Mouse (Mus musculus) adrenal gland, postnatal 25 days (tissue): ENCODE data around the gene Samhd1. TPM values are rescaled to one million over a fixed set of nuclear protein-coding genes. Genes with fewer than 3 reads are reported as not detected.
"Not testable (repeated sequence)": the region's sequence is repeated elsewhere in the genome, so short reads cannot be mapped to it uniquely, and the experiment has no call there.

Source experiments
- DNase-seq: peaks from one replicate; pipeline ENCODE4 v3.0.0; 2021; ENCODE audit warnings: mixed read lengths
- long read RNA-seq: library from polyadenylated mRNA; stranded (forward); transcript quantifications from one replicate; pipeline ENCODE4 v2.0.0, GENCODE M21; 2021
- total RNA-seq: library from RNA; stranded (reverse); gene quantifications from 2 replicates; pipeline ENCODE4 v1.2.3, GENCODE M21; 2021

The Samhd1 gene
- 18.0 and 26.1 TPM in 2 replicates for total RNA-seq
- long read RNA-seq, transcript Samhd1-201 (16 exons, 3,926 nt): minor isoform, 8 of 23 reads
- long read RNA-seq, transcript Samhd1-206 (17 exons, 2,036 nt): major isoform, 9 of 23 reads
- long read RNA-seq, partial matches to known transcripts: 3 of 23 reads
- long read RNA-seq, other reads (novel, unspliced or antisense): 3 of 23 reads

DNA sequence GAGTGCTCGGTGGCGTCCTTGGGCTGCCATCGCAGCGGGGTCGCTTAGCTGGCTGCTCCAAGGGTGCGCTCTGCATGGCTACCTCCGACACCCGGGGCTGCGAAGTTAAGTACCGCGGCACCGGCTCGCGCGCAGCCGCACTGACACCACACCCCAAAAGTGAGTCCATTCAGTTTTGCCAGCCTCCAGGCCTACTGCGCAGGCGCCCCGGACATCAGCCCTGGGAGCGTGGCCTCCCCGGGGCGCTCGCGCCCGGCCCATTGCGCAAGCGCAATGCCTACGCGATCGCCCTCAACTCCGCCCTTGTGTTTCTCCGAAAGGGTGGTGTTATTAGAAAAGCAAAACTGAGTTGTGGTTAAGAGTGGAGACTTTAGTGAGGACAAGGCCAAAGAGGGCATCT lies at the start of gene Samhd1:
Gene Samhd1 (minus strand): TSS at position 252 of the 400 bp plus-strand sequence.
- peak; percentile 98 for DNase-seq

DNA sequence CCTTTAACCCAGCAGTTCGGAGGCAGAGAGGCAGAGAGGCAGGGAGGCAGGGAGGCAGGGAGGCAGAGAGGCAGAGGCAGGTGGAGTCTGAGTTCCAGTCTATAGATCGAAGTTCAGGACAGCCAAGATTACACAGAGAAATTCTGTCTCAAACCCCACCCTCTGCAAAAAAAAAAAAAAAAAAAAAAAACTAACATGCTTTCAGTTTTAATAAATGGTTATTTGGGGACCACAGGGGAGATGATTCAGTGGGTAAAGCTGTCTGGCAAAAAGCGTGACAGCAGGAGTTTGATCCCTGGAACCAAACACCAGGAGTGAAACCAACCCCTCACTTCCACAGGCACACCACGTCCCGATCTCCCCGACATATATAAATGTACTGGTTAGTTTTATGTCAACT lies 43.1 kb upstream of the Samhd1 start:
- DNase-seq: no peak

DNA sequence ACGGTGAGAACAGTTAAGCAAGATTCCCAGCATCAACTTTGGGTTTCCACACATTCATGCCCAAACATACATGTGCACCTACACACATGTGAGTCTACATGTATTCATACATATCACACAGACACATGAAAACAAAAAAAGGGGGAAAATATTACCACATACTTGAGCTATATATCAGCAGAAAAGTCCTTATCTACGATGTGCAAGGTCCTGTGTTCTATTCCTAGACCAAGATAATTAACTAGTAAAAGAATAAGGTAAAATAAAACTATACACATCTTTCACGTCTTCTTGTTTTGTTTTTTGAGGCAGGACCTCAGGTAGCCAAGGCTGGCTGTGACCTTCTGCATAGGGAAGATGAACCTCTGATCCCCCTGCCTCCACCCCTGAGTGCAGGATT lies 41.2 kb upstream of the Samhd1 start:
- DNase-seq: no peak

DNA sequence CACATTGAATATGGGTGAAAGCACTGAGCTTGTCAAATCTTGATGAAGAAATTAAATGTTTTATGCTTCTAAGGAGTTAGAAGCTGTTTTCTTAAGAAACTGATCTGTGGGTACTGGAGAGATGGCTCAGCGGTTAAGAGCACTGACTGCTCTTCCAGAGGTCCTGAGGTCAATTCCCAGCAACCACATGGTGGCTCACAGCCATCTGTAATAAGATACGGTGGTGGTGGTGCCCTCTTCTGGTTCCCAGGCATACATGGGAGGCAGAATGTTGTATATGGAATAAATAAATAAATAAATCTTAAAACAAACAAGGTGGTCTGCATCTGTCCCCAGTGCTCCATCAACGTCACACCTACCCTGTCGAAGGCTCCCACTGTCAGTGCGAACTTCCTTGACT lies 39.4 kb upstream of the Samhd1 start:
- no peak for DNase-seq

DNA sequence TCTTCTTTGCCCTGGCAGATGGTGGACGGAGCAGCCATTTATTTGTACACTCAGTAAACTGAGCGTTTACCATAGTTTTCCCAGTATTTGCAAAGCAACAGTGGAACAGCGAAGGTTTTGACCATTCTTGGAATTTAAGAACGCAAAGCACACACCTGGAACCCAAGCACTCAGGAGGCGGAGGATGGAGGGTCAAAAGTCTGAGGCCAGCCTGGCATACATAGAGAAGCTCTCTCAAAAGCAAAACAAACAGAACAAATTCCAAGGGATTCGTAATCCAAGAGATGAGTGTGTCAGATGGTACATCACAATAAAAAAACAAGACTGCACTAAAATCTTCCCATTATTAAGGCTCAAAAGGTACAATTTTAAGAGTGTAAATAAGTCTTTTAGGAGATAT lies 38.5 kb upstream of the Samhd1 start:
- no peak for DNase-seq

DNA sequence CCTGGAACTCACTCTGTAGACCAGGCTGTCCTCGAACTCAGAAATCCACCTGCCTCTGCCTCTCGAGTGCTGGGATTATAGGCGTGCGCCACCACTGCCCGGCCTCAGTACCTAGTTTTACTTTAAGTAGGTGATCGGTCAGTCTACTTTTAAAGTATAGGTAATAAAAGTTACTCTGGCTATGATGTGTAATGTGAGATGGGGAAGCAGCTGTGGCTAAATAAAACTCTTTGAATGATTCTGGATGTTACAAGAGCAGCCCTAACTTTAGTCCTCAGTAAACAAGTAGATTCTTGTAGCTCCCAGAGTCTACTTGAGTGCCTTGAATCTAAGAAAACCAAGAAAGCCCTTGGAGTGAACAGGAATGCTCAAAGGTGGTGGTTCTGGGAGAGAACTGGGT lies 37.9 kb upstream of the Samhd1 start:
- no peak for DNase-seq

DNA sequence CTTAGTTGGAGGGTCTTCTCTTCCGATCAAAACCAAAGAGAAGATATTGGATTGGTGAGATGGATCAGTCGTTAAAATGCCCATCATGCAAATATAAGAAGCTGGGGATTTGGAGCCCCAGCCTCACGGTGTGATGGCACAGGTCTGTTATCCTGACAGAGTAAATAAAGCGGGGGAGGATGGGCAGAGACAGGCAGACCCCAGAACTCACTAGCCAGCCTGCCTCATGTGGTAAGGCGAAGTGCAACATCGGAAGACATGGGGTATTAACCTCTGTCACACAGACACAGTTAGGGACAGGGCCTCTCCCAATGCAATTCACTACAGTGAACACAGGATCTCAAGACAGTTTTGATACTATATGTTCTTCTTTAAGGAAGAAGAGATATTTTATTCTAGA lies 35.6 kb upstream of the Samhd1 start:
- no peak for DNase-seq

DNA sequence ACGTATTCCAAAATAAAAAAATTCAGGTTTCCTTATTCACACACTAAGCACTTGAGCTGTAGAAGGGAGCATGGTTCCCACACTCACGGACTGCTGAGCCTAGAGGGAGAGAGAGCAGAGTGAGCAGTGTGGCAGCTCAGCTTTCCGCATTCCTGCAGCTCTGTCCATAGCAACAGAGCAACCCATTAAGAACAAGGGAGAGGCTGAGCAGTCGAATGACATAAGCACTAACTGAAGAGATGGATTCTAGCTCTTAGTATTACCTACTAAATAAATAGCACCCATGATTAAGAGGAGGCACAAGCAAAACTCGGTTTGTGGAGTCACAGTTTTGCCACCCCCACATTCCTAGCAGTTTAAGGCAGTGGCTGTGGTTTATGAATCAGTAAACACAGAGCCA lies 35.1 kb upstream of the Samhd1 start:
- no peak for DNase-seq

DNA sequence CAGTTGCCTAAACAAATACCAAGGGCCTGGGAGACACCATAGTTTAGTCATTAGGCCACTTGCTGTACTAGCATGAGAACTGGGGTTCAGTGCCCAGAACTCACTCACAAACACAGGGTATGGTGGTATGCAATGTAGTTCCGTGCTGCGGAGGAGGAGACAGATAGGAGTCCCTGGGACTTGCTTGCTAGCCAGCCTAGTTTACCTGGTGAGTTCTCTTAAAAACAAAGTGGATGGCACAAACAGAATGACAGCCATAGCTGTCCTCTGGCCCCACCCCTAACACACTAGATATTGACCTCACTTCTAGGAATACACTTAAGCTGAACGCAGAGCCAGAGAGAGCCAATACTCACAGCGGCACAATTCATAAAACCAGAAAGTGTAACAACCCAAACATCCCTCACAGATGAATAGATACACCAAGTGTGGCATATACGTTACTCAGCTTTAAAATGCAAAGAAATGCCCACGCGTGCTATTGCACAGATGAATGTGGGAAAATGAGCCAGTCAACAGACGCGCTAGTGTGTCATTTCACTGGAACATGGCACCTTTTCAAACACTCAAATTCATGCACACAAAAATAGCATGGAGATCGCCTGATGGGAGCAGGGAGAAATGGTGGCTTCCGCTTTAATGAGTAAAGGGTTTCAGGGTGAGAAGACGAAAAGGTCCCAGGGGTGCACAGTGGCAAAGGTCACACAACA lies 31.5 kb upstream of the Samhd1 start:
- DNase-seq: no peak

DNA sequence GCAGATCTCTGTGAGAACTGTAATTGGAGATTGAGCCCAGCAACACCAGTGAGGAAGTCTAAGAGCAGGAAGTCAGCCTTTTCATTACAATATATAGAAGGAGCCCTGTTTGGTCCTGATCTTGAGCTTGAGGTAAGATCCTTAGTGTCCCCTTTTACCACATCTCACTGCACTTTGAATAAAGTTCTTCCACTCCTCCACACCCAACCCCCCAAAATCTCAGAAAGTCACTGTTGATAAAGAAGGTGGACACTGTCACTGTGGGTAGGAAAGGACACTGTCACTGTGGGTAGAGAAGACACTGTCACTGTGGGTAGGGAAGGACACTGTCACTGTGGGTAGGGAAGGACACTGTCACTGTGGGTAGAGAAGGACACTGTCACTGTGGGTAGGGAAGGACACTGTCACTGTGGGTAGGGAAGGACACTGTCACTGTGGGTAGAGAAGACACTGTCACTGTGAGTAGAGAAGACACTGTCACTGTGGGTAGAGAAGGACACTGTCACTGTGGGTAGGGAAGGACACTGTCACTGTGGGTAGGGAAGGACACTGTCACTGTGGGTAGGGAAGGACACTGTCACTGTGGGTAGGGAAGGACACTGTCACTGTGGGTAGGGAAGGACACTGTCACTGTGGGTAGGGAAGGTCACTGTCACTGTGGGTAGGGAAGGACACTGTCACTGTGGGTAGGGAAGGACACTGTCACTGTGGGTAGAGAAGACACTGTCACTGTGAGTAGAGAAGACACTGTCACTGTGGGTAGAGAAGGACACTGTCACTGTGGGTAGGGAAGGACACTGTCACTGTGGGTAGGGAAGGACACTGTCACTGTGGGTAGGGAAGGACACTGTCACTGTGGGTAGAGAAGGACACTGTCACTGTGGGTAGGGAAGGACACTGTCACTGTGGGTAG lies 30.5 kb upstream of the Samhd1 start:
- not testable (repeated sequence) for DNase-seq

DNA sequence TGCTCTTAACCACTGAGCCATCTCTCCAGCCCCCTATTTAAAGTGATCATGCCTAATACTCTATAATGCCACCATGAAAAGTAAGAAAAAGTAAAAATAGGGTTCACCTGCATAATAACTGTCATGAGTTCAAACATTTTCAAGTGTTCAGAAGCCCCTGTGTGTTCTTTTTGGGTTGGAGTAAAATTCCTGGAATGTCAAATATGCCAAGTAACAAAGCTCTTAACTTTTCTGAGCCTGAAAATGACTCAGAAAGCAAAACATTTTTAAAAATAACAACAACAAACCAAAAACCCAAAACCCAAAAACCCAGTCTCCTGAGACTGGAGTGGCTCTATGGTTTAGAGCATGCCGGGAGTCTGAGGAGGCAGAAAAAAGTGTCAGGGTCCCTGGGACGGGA lies 29.0 kb upstream of the Samhd1 start:
- no peak for DNase-seq

DNA sequence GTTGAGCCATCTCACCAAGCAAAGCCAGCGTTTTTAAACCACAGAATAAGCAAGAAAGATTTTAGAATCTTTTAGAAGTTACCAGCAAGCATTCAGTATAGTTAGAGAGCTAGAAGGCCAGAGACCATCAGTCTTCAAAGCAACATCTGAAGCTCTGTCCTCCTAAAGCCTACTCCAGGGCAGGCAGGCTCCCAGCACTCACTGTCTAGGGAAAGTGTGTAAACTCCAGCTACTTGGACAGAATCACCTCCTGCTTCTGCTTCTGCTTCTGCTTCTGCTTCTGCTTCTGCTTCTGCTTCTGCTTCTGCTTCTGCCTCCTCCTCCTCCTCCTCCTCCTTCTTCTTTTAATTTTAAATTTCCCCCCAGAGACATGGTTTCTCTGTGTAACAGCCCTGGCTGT lies 21.0 kb upstream of the Samhd1 start:
- no peak for DNase-seq

DNA sequence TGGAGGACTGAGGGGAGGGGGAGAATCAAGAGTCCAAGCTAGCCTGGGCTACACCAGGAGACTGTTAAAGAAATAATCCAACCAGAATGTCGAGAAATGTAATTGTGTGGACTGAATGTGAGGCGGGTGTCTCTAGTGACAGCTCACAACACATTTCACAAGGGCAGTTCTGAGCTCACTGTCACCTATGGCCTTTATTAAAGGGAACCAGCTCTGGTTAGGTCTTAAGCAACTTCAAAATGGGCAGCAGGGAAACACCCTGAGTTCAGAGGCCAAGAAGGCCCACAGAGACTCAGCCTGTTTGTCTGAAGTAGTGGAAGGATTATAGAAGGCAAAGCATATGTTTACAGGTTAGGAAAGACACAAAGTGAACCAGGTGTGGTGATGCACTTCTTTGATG lies 18.2 kb upstream of the Samhd1 start:
- DNase-seq: no peak

DNA sequence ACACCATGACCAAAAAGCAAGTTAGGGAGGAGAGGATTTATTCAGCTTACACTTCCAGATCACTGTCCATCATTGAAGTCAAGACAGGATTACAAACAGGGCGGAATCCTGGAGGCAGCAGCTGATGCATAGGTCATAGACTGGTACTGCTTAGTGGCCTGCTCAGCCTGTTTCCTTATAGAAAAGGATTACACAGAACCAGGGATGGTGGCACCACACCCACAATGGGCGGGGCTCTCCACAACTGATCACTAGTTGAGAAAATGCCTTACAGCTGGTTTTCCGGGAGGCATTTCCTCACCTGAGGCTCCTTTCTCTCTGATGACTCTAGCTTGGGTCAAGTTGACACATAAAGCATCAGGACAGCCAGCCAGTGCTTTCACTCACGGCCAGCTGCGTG lies 13.4 kb upstream of the Samhd1 start:
- DNase-seq: no peak

DNA sequence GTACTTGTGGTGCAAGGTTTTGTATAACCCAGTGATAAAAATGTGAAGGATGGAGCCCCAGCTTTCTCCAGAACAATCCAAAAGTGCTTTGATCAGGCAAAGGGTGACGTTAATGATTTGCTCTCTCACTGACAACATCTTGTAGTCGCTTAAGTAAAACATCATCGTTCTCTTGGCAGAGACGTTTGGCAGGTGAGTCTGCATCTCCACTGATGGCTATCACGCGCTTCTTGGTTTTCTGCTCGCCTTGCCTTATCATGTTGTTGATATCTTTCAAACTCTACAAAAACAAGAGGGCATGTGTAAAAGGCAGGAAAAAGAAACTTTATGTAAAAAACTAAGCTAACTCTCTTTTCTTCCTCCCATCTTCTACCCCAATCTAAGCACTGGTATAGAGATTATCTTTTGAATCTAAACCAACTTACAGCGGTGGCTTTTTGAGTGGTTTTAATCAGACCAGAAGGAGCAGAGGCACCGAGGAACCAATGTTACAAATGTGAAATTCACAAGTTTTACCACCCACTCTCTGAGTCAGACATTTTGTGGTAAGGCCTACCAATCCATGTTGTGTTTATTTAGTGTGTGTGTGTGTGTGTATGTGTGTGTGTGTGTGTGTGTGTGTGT lies 12.4 kb upstream of the Samhd1 start:
- DNase-seq: no peak

DNA sequence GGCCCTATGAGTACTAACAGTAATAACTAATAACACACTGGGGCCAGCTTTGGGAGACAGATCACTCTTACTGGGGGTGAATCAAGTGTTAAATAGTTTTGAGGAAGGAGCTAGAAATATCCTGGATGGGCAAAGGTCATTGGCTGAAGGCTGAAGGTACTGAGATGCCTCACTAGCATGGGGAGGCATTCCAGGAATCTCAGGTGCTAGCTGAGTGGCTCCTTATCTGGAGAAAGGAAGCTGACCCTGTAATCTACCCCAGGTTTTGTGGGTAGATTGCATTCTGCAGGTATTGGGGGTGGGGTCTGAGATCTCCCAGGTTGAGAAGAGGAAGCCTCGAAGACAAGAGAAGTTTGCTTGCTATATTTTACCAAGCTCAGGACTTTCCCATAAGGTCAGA lies 10.1 kb upstream of the Samhd1 start:
- DNase-seq: no peak

DNA sequence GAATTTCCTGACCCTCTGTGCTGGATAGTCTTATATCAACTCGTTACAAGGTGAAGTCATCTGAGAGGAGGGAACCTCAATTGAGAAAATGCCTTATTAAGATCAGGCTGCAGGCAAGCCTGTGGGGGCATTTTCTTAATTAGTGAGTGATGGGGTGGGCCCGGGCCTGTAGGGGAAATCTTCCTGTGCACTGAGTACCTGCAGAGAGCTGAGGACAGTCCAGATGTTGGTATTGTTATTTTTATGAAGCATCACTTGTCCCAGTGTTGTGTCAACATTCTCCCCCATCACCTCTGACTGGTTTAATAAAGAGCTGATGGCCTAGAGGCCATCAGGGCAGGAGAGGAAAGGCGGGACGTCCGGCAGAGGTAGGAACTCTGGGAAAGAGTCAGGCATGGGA lies 9.1 kb upstream of the Samhd1 start:
- DNase-seq: no peak

DNA sequence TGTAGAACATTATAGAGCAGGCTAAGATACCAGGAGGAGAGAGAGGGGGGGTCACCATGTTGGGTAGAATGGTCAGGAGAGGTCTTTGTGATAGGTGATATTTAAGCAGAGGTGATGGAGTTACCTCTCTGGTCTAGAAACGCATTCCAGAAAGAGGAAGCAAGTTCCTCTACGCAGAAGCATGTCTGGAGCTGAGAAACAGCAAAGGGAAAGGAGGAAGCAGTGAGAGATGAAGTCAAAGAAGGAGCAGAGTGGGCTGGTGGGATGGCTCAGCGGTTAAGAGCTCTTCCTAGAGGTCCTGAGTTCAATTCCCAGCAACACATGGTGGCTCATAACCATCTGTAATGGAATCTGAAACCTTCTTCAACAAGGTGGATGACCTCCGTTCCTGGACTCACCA lies 6.9 kb upstream of the Samhd1 start:
- no peak for DNase-seq

DNA sequence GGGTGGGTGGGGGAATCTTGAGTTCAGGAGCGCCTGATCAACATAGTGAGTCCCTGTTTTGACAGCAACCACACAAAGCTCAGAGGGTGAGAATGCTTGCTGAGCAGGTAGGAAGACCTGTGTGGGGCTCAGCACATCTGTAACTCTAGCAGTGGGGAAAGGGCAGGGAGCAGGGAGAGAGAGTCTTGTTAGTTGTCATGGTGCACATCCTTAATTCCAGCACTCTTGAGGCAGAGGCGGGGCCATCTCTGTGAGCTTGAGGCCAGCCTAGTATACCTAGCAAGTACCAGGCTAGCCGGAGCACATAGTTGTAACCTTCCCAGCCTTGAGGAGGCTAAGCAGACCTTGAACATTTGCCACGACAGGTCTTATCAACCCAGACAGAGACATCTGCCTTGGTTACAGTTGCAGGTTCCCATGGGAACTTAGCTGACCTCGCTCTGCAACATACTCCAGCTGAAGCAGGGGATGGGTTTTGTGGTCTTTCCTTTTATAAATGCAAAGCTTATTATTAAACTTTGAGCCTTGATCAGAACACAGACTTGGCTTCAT lies 4.3 kb upstream of the Samhd1 start:
- no peak for DNase-seq

DNA sequence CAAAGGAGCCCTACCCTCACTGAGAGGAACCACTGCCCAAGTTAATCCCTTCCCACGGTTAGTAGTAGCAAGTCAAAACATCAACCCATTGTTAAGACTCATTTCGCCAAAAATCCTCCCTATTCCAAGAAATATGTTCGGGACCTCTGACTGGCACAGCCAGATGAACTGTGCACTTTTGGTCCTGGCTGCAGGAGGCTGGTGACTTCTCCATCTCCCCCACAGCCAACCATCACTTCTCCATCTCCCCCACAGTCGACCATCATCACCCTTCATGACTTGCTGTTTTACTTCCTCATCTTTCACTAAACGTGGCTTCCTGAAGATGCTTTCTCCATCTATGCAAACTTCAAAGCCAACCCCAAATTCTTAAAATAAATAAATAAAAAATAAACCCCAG lies 3.7 kb upstream of the Samhd1 start:
- DNase-seq: no peak

DNA sequence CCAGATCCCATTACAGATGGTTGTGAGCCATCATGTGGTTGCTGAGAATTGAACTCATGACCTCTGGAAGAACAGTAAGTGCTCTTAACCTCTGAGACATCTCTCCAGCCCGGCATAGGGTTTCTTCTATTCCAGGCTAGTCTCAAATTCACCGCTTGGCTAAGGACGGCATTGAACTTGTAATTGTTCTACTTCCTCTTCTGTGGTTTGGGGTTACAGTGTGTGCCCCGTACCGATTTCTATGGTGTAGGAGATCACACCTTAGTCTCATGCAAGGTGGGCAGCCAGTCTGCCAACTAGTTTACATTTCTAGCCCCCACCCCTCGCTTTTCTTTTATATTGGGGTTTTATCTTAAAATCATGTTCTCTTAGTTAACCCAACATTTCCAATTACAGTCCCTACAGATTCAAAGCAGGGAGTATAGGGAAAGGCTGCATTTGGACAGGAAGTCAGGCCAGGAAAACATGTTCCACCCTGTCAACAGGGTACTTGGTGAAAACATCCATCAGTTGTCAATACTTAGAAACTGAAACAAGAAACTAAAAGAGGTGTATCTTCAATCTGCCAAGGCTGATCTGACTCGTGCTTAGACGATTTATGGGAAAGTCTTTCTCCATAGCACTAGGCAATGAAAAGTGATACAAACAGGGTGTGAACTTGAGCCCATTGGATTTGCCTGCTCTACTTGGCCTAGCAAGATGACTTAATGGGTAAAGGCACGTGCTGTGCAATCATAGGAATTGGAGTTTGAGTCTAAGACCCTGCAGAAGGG lies 3.1 kb upstream of the Samhd1 start:
- no peak for DNase-seq

DNA sequence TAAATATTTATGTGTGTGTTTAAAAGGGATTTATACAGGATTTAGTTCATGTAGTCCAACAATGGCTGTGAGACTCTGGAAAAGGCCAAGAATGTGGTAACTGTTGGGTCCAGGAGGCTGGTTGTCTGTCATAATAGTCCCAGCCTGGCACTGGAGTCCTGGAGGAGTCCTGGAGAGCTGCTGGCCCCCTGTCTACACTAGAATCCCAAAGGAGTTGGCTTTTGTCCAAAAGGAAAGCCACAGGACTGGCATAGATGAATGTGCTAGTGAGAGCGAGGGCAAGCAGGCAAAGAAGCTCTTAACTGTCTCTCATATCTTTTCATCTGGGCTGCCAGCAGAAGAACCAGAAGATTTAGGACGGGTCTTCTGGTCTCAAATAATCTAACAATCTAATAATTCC lies 1.6 kb upstream of the Samhd1 start:
- DNase-seq: no peak
